Mouse (Mus musculus): ENCODE measurements at regions not wholly inside any gene's neighbourhood (a gene's known extent, or its start where the extent isn't known, plus 50 kb on each side); places are given as distances from the start of the nearest gene placed in this dataset.
"Not testable (repeated sequence)": the region's sequence is repeated elsewhere in the genome, so short reads cannot be mapped to it uniquely, and the experiment has no call there.

DNA sequence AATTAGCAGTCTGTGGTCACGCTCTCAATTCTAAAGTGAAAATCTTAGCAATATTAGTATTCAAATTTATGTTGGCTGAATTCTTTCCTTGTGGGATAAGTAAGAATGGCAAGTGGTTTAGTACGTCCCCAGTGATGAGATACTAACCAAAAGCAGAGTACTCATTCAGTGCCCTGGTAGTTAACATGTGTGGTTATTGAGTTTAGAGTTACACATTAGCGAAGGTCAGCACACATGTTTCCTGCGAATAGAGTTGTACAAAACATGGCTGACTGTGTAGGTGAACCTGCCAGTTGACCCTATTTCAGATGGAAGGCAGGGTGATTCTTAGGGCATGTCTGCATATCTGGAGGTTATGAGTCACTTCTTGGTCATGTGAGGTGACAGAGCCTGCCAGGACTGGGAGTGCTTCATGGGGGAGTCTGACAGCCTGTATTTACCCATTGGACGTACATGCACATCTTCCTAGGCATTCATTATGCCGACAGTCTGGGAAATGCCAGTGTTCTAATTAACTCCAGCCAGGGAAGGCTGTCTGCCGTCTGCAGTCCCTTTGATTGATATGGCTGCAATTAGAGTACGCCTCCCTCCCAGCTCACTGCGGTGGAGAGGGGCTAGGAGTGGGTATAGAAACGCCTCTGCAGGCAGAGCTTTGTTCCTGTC, 263.7 kb downstream of the Eipr1 start:
- Histone ChIP-seq H3K36me3 (ENCODE audit: control insufficient read depth, insufficient read depth) (no peaks in the 10 kb centered on the region), H3K4me3 (no peak overlapping the region), H3K27me3 (ENCODE audit: control insufficient read depth, insufficient read depth, insufficient read length) (no peaks in the 10 kb centered on the region), H3ac (ENCODE audit: control insufficient read depth, insufficient read length) (no peak overlapping the region), H3K79me2 (ENCODE audit: control insufficient read depth, insufficient read depth) (no peaks in the 10 kb centered on the region), H3K4me2 (ENCODE audit: low read depth) (no peak overlapping the region)
- TF ChIP-seq SRF (IDR thresholded peaks at IDR 0.05; ENCODE audit: control insufficient read depth, insufficient read length, low read depth) (no peak), TCF12 (IDR thresholded peaks at IDR 0.05; ENCODE audit: insufficient read depth, poor library complexity, severe bottlenecking) (no peak), POLR2A (IDR thresholded peaks at IDR 0.05; ENCODE audit: insufficient read length, low read depth) (no peak), MYOD1 (IDR thresholded peaks at IDR 0.05; ENCODE audit: control insufficient read depth in 1 of 3, insufficient read length in 2 of 3, low read depth in 2 of 3) (no peak), USF1 (IDR thresholded peaks at IDR 0.05; ENCODE audit: low read depth) (no peak), MAX (IDR thresholded peaks at IDR 0.05; ENCODE audit: low read depth) (no peak), CEBPB (IDR thresholded peaks at IDR 0.05; ENCODE audit: insufficient read depth, poor library complexity, severe bottlenecking) (no peak), REST (IDR thresholded peaks at IDR 0.05; ENCODE audit: insufficient read depth, insufficient read length) (no peak), E2F4 (IDR thresholded peaks at IDR 0.05; ENCODE audit: insufficient read depth) (no peak), POLR2AphosphoS2 (IDR thresholded peaks at IDR 0.05; ENCODE audit: insufficient read length, low read depth) (no peak), TCF3 (IDR thresholded peaks at IDR 0.05; ENCODE audit: insufficient read length, low read depth) (no peak)

DNA sequence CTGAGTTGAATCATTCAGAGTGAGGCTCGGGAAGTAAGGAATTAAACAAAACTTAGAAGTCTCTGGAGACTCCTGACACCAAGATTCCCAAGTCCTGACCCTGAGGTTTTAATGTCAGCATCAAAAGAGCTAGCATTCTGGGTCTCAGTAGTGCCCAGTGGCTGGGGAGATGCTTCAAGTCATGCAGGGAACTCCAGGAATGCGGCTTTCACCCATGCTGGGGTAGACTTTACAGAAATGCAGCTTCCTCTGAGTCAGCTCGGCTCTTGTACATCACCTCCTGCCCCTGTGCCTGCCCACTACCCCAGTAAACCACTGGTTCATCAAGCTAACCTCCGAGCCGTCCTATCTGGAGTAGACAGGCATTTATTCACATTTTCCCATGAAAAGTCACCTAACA, 269.5 kb downstream of the Eipr1 start:
- Histone ChIP-seq H3K79me2 (ENCODE audit: control insufficient read depth, insufficient read depth) (no peaks in the 10 kb centered on the region), H3K4me3 (no peak overlapping the region), H3K27me3 (ENCODE audit: control insufficient read depth, insufficient read depth, insufficient read length) (no peaks in the 10 kb centered on the region), H3ac (ENCODE audit: control insufficient read depth, insufficient read length) (no peak overlapping the region), H3K36me3 (ENCODE audit: control insufficient read depth, insufficient read depth) (no peaks in the 10 kb centered on the region), H3K4me2 (ENCODE audit: low read depth) (no peak overlapping the region)
- TF ChIP-seq MYOD1 (IDR thresholded peaks at IDR 0.05; ENCODE audit: control insufficient read depth in 1 of 3, insufficient read length in 2 of 3, low read depth in 2 of 3): no peak
- TF ChIP-seq TCF12 (IDR thresholded peaks at IDR 0.05; ENCODE audit: insufficient read depth, poor library complexity, severe bottlenecking): no peak
- no peak for TF ChIP-seq CEBPB (IDR thresholded peaks at IDR 0.05; ENCODE audit: insufficient read depth, poor library complexity, severe bottlenecking)
- no peak for TF ChIP-seq POLR2AphosphoS2 (IDR thresholded peaks at IDR 0.05; ENCODE audit: insufficient read length, low read depth)
- TF ChIP-seq POLR2A (IDR thresholded peaks at IDR 0.05; ENCODE audit: insufficient read length, low read depth): no peak
- no peak for TF ChIP-seq E2F4 (IDR thresholded peaks at IDR 0.05; ENCODE audit: insufficient read depth)
- TF ChIP-seq SRF (IDR thresholded peaks at IDR 0.05; ENCODE audit: control insufficient read depth, insufficient read length, low read depth): no peak
- no peak for TF ChIP-seq REST (IDR thresholded peaks at IDR 0.05; ENCODE audit: insufficient read depth, insufficient read length)
- no peak for TF ChIP-seq MAX (IDR thresholded peaks at IDR 0.05; ENCODE audit: low read depth)
- no peak for TF ChIP-seq USF1 (IDR thresholded peaks at IDR 0.05; ENCODE audit: low read depth)
- no peak for TF ChIP-seq TCF3 (IDR thresholded peaks at IDR 0.05; ENCODE audit: insufficient read length, low read depth)

- H3ac ChIP-seq (ENCODE audit: control insufficient read depth, insufficient read length): no peak overlapping the region
- no peak overlapping the region for H3K4me3 ChIP-seq
- no peak for TF ChIP-seq POLR2AphosphoS2 (IDR thresholded peaks at IDR 0.05; ENCODE audit: insufficient read length, low read depth)
- no peak for TF ChIP-seq MAX (IDR thresholded peaks at IDR 0.05; ENCODE audit: low read depth)
- no peak for TF ChIP-seq TCF12 (IDR thresholded peaks at IDR 0.05; ENCODE audit: insufficient read depth, poor library complexity, severe bottlenecking)
- no peak for TF ChIP-seq USF1 (IDR thresholded peaks at IDR 0.05; ENCODE audit: low read depth)
- no peak overlapping the region for H3K4me2 ChIP-seq (ENCODE audit: low read depth)
- no peaks in the 10 kb centered on the region for H3K79me2 ChIP-seq (ENCODE audit: control insufficient read depth, insufficient read depth)
- no peaks in the 10 kb centered on the region for H3K27me3 ChIP-seq (ENCODE audit: control insufficient read depth, insufficient read depth, insufficient read length)
- H3K36me3 ChIP-seq (ENCODE audit: control insufficient read depth, insufficient read depth): no peaks in the 10 kb centered on the region
Observed at GRCm38 (mm10) chr12:29028171-29028570, 276.6 kb downstream of the Eipr1 start.

- Histone ChIP-seq H3K4me2 (ENCODE audit: low read depth) (no peak overlapping the region), H3K79me2 (ENCODE audit: control insufficient read depth, insufficient read depth) (no peaks in the 10 kb centered on the region), H3K27me3 (ENCODE audit: control insufficient read depth, insufficient read depth, insufficient read length) (no peaks in the 10 kb centered on the region), H3ac (ENCODE audit: control insufficient read depth, insufficient read length) (no peak overlapping the region), H3K36me3 (ENCODE audit: control insufficient read depth, insufficient read depth) (no peaks in the 10 kb centered on the region), H3K4me3 (no peak overlapping the region)
- TF ChIP-seq MAX (IDR thresholded peaks at IDR 0.05; ENCODE audit: low read depth): no peak
Observed at GRCm38 (mm10) chr12:29029461-29029860, 277.9 kb downstream of the Eipr1 start.

DNA sequence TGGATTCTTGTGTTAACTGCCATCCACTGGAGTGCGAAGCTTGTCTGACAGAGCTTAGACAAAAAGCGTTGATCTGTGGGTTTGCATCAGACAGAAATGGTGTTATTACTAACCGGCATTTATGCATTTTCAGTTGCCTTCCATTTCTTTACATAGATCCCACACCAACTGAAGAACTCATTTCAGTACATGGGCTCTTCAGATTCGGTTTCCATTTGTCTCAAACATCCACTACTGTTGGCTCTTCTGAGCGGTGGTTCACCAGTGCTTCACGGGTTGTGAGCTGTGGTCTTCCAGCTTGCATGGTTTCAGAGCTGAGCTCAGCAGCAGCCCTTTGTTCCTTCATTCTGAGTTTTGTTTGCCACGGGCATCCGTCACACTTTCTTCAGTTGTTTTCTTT, 294.4 kb downstream of the Eipr1 start:
- TF ChIP-seq CEBPB (IDR thresholded peaks at IDR 0.05; ENCODE audit: insufficient read depth, poor library complexity, severe bottlenecking) (no peak), SRF (IDR thresholded peaks at IDR 0.05; ENCODE audit: control insufficient read depth, insufficient read length, low read depth) (no peak), POLR2A (IDR thresholded peaks at IDR 0.05; ENCODE audit: insufficient read length, low read depth) (no peak), MAX (IDR thresholded peaks at IDR 0.05; ENCODE audit: low read depth) (no peak), MYOG (IDR thresholded peaks at IDR 0.05; ENCODE audit: control insufficient read depth in 1 of 3, insufficient read depth in 1 of 3, insufficient read length in 2 of 3, low read depth in 2 of 3) (no peak), REST (IDR thresholded peaks at IDR 0.05; ENCODE audit: insufficient read depth, insufficient read length) (no peak), POLR2AphosphoS2 (IDR thresholded peaks at IDR 0.05; ENCODE audit: insufficient read length, low read depth) (no peak), MYOD1 (IDR thresholded peaks at IDR 0.05; ENCODE audit: control insufficient read depth in 1 of 3, insufficient read length in 2 of 3, low read depth in 2 of 3) (no peak), USF1 (IDR thresholded peaks at IDR 0.05; ENCODE audit: low read depth) (no peak), E2F4 (IDR thresholded peaks at IDR 0.05; ENCODE audit: insufficient read depth) (no peak)
- no peak overlapping the region for H3K4me2 ChIP-seq (ENCODE audit: low read depth)

DNA sequence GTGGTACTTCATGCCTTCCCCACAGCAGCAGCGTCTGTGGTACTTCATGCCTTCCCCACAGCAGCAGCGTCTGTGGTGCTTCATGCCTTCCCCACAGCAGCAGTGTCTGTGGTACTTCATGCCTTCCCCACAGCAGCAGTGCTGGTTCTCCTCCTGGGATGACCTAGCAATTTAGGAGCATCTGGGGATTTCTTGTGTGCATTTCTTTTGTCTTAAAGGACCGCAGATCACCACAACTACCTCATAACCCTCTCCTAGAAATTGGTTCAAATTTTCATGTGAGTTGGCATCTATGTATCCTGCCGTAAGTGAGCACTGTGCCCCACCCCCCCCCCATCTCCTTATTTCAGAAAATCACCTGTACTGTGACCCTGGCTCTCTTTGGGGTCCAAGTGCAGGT, 297.0 kb downstream of the Eipr1 start:
- not testable (repeated sequence) for H3K79me2 ChIP-seq (ENCODE audit: control insufficient read depth, insufficient read depth); H3ac ChIP-seq (ENCODE audit: control insufficient read depth, insufficient read length); H3K4me3 ChIP-seq; H3K36me3 ChIP-seq (ENCODE audit: control insufficient read depth, insufficient read depth); H3K27me3 ChIP-seq (ENCODE audit: control insufficient read depth, insufficient read depth, insufficient read length); H3K4me2 ChIP-seq (ENCODE audit: low read depth)

More for the DNA sequence above, 294.4 kb downstream of the Eipr1 start:
- Histone ChIP-seq H3K79me2 (ENCODE audit: control insufficient read depth, insufficient read depth) (no peaks in the 10 kb centered on the region), H3ac (ENCODE audit: control insufficient read depth, insufficient read length) (no peak overlapping the region), H3K4me3 (no peak overlapping the region), H3K36me3 (ENCODE audit: control insufficient read depth, insufficient read depth) (no peaks in the 10 kb centered on the region), H3K27me3 (ENCODE audit: control insufficient read depth, insufficient read depth, insufficient read length) (no peaks in the 10 kb centered on the region)
